Mouse (Mus musculus): Measurements from ENCODE around the gene Prkca. TPM values are rescaled to one million over a fixed set of nuclear protein-coding genes. Genes with fewer than 3 reads are reported as not detected.

The Prkca gene
- polyA plus RNA-seq, 1 experiment from 2014 or later: 19.8 TPM

DNA sequence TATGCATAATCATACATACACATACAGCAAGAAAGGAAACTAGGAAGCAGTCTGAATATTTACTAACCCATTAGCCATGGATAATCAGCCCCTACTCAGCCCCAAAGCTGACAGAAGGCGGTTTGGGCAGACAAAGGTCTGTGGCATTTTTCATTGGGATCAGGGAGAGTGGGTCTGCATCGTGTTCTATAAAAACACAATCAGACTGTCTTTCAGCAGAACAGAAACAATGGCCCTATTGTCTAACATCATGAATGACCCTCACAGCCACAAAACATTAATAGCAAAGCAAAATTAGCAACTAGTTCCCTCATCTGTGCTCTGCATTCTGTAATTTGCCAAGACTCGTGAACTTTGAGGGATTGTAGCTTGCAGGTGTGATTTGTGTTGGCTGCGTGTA lies 181.6 kb downstream of the Prkca start:
- H3K4me2 ChIP-seq (ENCODE audit: low read length): no peak overlapping the region
- H3K4me3 ChIP-seq (ENCODE audit: low read depth, low read length): no peak overlapping the region
- H3K4me1 ChIP-seq (replicated peaks; ENCODE audit: control insufficient read depth, insufficient read depth, low read length): no peaks in the 10 kb centered on the region
- ATAC-seq (replicated peaks; ENCODE audit: low FRiP score, low TSS enrichment, low read depth): no peak
- no peak for DNase-seq (ENCODE audit: low spot score)
- no peaks in the 10 kb centered on the region for H3K36me3 ChIP-seq (ENCODE audit: control insufficient read depth, insufficient read depth, low read length)
- H3K9ac ChIP-seq (ENCODE audit: low read length): no peak overlapping the region
- 0 out of 2 replicates have a peak, but pooled peaks cover 5% of the 10 kb centered on the region for H3K9me3 ChIP-seq (ENCODE audit: control insufficient read depth, low read length)
- no peaks in the 10 kb centered on the region for H3K27me3 ChIP-seq (replicated peaks; ENCODE audit: control insufficient read depth, insufficient read depth, low read length)
- no peak overlapping the region for H3K27ac ChIP-seq (ENCODE audit: low read depth)
- 71% methylated on average over 4 of the region's 4 CpGs for WGBS

DNA sequence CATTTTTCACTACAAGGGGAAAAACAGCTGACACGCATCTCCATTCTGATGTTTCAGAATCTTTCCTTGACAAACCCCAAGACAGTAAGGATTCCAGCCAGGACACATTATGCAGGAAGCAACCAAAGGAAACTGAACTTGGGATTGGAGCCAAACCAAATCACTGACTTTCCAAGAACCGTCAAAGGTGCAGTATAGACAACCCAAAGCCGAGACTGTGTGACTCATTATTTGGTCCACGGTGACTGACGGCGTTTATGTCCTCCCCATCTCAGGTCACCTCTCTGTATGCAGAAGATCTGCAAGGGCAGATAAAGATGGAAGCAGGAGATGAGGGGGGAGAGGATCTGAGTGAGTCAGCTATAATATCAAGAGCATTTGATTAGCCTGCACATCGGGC lies 183.7 kb downstream of the Prkca start:
- DNase-seq (ENCODE audit: low spot score) (no peak), ATAC-seq (replicated peaks; ENCODE audit: low FRiP score, low TSS enrichment, low read depth) (no peak)
- Histone ChIP-seq H3K27me3 (replicated peaks; ENCODE audit: control insufficient read depth, insufficient read depth, low read length) (no peaks in the 10 kb centered on the region), H3K4me3 (ENCODE audit: low read depth, low read length) (no peak overlapping the region), H3K27ac (ENCODE audit: low read depth) (no peak overlapping the region), H3K4me2 (ENCODE audit: low read length) (no peak overlapping the region), H3K9ac (ENCODE audit: low read length) (no peak overlapping the region), H3K9me3 (ENCODE audit: control insufficient read depth, low read length) (0 out of 2 replicates have a peak, but pooled peaks cover 5% of the 10 kb centered on the region), H3K36me3 (ENCODE audit: control insufficient read depth, insufficient read depth, low read length) (no peaks in the 10 kb centered on the region), H3K4me1 (replicated peaks; ENCODE audit: control insufficient read depth, insufficient read depth, low read length) (no peaks in the 10 kb centered on the region)
- WGBS: 86% methylated on average over 7 of the region's 7 CpGs

DNA sequence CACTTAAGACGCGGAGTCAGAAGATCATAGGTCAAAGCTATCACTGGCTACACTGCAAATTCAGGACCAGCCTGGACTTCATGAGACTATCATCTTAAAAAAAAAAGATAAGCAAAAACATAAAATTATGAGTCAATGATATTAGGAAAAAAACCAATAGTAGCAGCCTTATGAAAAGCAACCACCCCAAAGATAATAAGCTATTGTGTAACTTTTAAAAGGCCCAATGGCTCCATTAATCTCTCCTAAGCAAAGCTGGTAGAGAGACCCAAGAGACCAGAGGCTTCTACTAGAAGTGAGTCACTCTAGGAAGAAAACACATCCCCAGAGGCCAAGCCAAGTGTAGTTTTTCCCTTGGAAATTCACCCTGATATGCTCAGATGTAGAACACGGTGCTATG lies 185.7 kb downstream of the Prkca start:
- Histone ChIP-seq H3K9me3 (ENCODE audit: control insufficient read depth, low read length) (0 out of 2 replicates have a peak, but pooled peaks cover 5% of the 10 kb centered on the region), H3K36me3 (ENCODE audit: control insufficient read depth, insufficient read depth, low read length) (no peaks in the 10 kb centered on the region), H3K27me3 (replicated peaks; ENCODE audit: control insufficient read depth, insufficient read depth, low read length) (no peaks in the 10 kb centered on the region), H3K9ac (ENCODE audit: low read length) (no peak overlapping the region), H3K4me2 (ENCODE audit: low read length) (no peak overlapping the region), H3K27ac (ENCODE audit: low read depth) (no peak overlapping the region), H3K4me3 (ENCODE audit: low read depth, low read length) (no peak overlapping the region), H3K4me1 (replicated peaks; ENCODE audit: control insufficient read depth, insufficient read depth, low read length) (no peaks in the 10 kb centered on the region; the same call in 1 of the 2 replicates)
- DNase-seq (ENCODE audit: low spot score) (no peak), ATAC-seq (replicated peaks; ENCODE audit: low FRiP score, low TSS enrichment, low read depth) (no peak)
- WGBS: 95% methylated on average over 3 of the region's 3 CpGs

DNA sequence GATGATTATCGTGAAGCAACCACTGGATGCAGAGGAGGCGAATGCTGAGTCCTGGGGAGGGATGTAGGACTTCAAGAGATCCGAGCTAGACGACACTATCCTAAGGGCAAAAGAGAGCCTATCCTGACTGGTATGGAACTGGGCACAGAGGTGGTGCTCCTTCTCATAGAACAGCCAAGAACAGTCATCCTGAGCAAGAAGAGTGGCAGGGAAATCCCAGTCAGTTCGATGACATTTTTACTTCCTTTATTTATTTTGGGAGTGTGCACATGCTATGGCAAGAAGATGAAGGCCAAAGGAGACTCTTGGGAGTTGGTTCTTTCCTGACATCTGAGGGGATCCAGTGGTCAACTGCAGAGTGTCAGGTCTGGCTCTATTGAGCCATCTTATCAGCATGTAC lies 186.7 kb downstream of the Prkca start:
- Histone ChIP-seq H3K9me3 (ENCODE audit: control insufficient read depth, low read length) (0 out of 2 replicates have a peak, but pooled peaks cover 5% of the 10 kb centered on the region), H3K4me2 (ENCODE audit: low read length) (no peak overlapping the region), H3K4me3 (ENCODE audit: low read depth, low read length) (no peak overlapping the region), H3K4me1 (replicated peaks; ENCODE audit: control insufficient read depth, insufficient read depth, low read length) (peaks cover 4% of the 10 kb centered on the region; the same call in 1 of the 2 replicates), H3K36me3 (ENCODE audit: control insufficient read depth, insufficient read depth, low read length) (no peaks in the 10 kb centered on the region), H3K27me3 (replicated peaks; ENCODE audit: control insufficient read depth, insufficient read depth, low read length) (no peaks in the 10 kb centered on the region), H3K27ac (ENCODE audit: low read depth) (no peak overlapping the region), H3K9ac (ENCODE audit: low read length) (no peak overlapping the region)
- 86% methylated on average over 5 of the region's 5 CpGs for WGBS
- no peak for DNase-seq (ENCODE audit: low spot score)
- ATAC-seq (replicated peaks; ENCODE audit: low FRiP score, low TSS enrichment, low read depth): no peak

DNA sequence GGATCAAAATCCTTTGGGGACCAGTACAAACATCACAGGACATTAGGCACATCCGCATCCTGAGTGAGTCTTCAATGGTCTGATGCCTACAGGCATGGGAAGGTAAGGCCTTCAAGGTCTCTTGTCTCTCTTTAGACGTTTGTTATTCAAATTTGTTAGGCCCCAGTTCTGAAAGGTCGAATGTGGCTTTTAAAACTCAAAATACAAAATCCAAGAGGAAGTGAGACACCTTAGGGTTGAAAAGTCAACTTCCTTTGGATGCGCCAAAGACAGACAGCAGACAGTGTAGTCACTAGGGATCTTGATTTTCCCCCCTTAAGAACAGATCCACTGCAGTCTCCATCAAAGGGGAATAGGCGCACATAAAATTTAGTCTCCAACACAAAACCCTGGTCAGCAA lies 187.6 kb downstream of the Prkca start:
- 0 out of 2 replicates have a peak, but pooled peaks cover 5% of the 10 kb centered on the region for H3K9me3 ChIP-seq (ENCODE audit: control insufficient read depth, low read length)
- H3K4me1 ChIP-seq (replicated peaks; ENCODE audit: control insufficient read depth, insufficient read depth, low read length): peaks cover 9% of the 10 kb centered on the region; the same call in 1 of the 2 replicates
- DNase-seq (ENCODE audit: low spot score) (no peak), ATAC-seq (replicated peaks; ENCODE audit: low FRiP score, low TSS enrichment, low read depth) (no peak)
- 80% methylated on average over 5 of the region's 5 CpGs for WGBS
- no peak overlapping the region for H3K9ac ChIP-seq (ENCODE audit: low read length)
- H3K27me3 ChIP-seq (replicated peaks; ENCODE audit: control insufficient read depth, insufficient read depth, low read length): no peaks in the 10 kb centered on the region
- no peak overlapping the region for H3K4me3 ChIP-seq (ENCODE audit: low read depth, low read length)
- no peaks in the 10 kb centered on the region for H3K36me3 ChIP-seq (ENCODE audit: control insufficient read depth, insufficient read depth, low read length)
- H3K4me2 ChIP-seq (ENCODE audit: low read length): no peak overlapping the region
- H3K27ac ChIP-seq (ENCODE audit: low read depth): no peak overlapping the region

DNA sequence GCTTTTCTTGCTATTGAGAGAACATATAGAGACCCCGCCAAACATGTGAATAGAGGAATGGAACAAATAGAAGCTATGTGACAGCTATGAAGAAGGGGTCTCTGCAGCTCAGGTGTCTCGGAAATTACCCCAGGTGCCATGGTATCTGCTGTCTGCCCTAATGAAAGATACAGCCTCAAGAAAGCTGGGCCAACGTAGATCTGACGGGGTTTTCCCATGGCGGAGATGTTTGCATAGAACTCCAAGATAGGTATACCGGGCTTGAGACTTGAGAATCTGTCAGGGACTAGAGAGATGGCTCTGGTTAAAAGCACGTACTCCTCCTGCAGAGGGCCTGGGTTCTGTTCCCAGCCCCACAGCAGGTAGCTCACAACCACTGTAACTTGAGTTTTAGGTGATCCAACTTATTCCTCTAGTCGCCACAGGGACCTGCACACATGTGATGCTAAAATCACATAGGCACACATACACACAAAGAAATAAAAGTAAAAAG lies 188.6 kb downstream of the Prkca start:
- ATAC-seq (replicated peaks; ENCODE audit: low FRiP score, low TSS enrichment, low read depth) (no peak), DNase-seq (ENCODE audit: low spot score) (no peak)
- H3K36me3 ChIP-seq (ENCODE audit: control insufficient read depth, insufficient read depth, low read length): no peaks in the 10 kb centered on the region
- no peak overlapping the region for H3K9ac ChIP-seq (ENCODE audit: low read length)
- no peak overlapping the region for H3K4me2 ChIP-seq (ENCODE audit: low read length)
- H3K27ac ChIP-seq (ENCODE audit: low read depth): no peak overlapping the region
- H3K4me3 ChIP-seq (ENCODE audit: low read depth, low read length): no peak overlapping the region
- H3K27me3 ChIP-seq (replicated peaks; ENCODE audit: control insufficient read depth, insufficient read depth, low read length): no peaks in the 10 kb centered on the region
- H3K4me1 ChIP-seq (replicated peaks; ENCODE audit: control insufficient read depth, insufficient read depth, low read length): peaks cover 15% of the 10 kb centered on the region
- WGBS: 96% methylated on average over 8 of the region's 8 CpGs
- 0 out of 2 replicates have a peak, but pooled peaks cover 5% of the 10 kb centered on the region for H3K9me3 ChIP-seq (ENCODE audit: control insufficient read depth, low read length)

DNA sequence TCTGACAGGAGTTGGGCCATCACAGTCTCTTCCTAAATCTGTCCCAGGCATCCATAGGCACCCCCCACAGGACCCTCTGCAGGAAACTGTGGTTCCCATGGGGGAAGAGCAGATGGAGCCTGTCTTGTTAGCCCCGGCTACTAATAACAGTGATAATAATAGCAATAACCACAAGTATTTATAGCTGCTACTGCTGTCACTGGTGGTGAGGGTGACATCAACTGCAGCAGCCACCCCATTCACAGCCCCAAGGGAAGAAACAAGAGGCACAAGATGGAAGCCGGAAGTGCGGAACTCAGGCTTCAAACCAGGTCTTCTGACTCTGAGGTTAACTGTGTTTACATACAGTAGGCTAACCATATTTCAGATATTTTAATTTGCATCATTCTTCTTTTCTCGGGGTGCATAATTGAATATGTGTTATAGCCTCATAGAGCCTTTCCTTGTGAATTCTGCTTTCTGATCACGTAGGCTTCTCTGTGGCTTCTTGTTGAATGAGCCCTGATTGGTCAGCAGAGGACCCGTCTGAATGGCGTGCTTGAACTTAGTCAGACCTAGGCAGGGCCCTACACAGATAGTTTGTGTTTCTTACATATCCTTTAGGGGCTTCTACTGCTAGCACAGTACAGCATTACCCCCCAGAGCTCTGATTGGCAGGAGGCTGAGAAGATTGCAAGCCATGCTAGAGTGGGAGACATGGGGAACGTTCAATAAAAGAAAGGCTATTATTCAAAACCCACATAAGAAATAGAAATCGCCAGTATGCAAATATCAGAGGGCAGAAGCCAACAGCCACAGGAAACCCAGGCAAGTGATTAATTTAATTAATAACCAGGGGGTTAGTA lies 189.5 kb downstream of the Prkca start:
- WGBS: 83% methylated on average over 9 of the region's 9 CpGs
- Histone ChIP-seq H3K9me3 (ENCODE audit: control insufficient read depth, low read length) (0 out of 2 replicates have a peak, but pooled peaks cover 3% of the 10 kb centered on the region), H3K36me3 (ENCODE audit: control insufficient read depth, insufficient read depth, low read length) (no peaks in the 10 kb centered on the region), H3K27ac (ENCODE audit: low read depth) (no peak overlapping the region), H3K27me3 (replicated peaks; ENCODE audit: control insufficient read depth, insufficient read depth, low read length) (no peaks in the 10 kb centered on the region), H3K4me1 (replicated peaks; ENCODE audit: control insufficient read depth, insufficient read depth, low read length) (peaks cover 18% of the 10 kb centered on the region), H3K4me3 (ENCODE audit: low read depth, low read length) (no peak overlapping the region), H3K9ac (ENCODE audit: low read length) (no peak overlapping the region), H3K4me2 (ENCODE audit: low read length) (no peak overlapping the region)
- ATAC-seq (replicated peaks; ENCODE audit: low FRiP score, low TSS enrichment, low read depth) (no peak), DNase-seq (ENCODE audit: low spot score) (no peak)

DNA sequence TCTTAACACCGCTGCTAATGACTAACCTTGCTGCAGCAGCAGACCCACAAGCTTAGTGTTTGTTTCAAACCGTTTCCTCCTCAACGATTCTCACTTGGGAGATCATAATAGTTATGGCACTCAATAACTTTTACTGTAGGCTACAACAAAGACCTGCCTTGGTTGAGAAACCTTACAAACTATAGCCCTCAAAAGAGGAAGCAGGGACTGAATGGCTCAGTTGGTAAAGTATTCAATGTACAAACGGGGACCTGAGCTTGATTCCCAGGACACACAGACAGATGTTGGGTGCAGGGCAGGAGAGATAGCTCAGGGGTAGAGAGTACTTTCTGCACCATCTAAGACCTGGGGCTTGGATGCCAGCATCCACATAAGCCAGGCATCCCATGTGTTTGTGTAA lies 191.1 kb downstream of the Prkca start:
- Histone ChIP-seq H3K36me3 (ENCODE audit: control insufficient read depth, insufficient read depth, low read length) (no peaks in the 10 kb centered on the region), H3K9me3 (ENCODE audit: control insufficient read depth, low read length) (no peaks in the 10 kb centered on the region), H3K4me2 (ENCODE audit: low read length) (no peak overlapping the region), H3K9ac (ENCODE audit: low read length) (no peak overlapping the region), H3K27me3 (replicated peaks; ENCODE audit: control insufficient read depth, insufficient read depth, low read length) (no peaks in the 10 kb centered on the region), H3K4me3 (ENCODE audit: low read depth, low read length) (no peak overlapping the region), H3K27ac (ENCODE audit: low read depth) (no peak overlapping the region), H3K4me1 (replicated peaks; ENCODE audit: control insufficient read depth, insufficient read depth, low read length) (peaks cover 30% of the 10 kb centered on the region)
- WGBS: 56% methylated on average over 4 of the region's 4 CpGs
- ATAC-seq (replicated peaks; ENCODE audit: low FRiP score, low TSS enrichment, low read depth) (no peak), DNase-seq (ENCODE audit: low spot score) (no peak)
